Mouse (Mus musculus): ENCODE results near the gene Cd4. TPM values are rescaled to one million over a fixed set of nuclear protein-coding genes. Genes with fewer than 3 reads are reported as not detected.

Gene Cd4
- total RNA-seq, 1 experiment from 2014 or later = 0.21 TPM

DNA sequence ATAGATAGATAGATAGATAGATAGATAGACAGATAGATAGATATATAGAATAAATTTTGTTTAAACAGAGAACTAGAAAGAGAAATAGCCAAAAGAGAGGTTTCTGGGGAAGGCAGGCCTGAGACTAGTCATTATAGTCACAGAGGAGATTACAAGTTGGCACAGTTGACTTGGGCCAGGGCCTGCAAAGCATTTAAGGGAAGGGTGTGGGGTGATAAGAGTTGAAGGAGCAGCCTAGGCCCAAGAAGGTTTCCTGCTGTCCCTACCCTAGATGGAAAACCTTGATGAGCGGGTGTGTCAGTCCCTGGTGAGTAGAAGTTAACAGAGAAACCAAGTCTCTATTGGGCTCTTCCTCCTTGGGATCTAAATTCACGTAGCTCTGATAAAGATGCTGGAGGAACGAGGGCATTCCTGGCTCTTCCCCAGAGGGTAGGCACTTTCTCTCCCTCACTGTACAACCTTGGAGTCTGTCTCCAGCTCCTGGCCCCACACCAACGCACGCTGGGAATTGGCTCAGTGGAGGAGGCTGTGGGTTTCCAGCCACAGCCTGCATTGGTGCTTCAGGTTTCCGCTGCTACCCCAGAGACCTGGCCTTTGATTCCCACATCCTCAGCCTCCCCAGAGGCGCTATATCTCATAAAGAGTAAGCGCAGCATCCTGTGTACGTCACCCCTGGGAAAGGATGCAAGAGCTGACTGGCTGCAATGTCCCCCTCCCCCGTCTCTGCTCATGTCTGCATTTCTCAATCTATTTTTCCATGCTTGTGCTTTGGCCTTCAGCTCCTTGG is 3.1 kb downstream of the Cd4 start:
- no peak for DNase-seq

DNA sequence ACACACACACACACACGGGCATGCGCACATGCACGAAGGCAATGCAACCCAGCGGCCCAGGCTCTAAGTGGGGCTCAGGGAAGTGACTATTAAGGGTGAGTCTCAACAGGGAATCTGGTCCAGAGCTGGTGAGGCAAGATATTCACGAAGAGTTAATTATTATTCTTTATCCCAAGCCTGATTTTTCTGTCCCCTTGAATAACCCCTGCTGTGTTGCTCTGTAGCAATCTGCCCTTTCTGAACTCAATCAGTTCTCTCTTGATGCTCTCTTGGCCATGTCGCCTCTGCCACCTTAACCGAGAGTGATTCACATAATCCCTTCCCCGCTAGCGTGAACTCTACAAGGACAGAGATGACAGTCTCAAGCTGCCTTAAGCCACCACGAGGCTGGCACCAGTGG is 4.7 kb downstream of the Cd4 start:
- no peak for DNase-seq

DNA sequence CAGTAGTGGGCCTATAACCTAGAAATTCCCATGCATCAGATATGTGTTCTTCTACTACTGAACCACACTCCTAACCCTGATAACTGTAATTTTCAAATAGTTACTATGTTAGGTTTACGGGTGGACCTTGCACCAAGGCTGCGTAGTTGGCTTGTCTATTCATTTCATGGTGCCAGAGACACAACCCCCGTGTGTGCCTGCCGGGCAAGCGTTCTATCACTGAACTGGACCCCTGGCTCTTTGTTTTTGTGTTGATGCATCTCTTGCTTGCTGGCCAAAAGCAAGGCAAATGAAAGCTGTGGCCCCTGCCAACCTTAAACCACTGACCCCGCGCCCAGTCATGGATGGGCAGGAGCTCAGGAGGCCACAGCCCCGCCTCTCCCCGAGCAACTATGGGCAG is 6.2 kb downstream of the Cd4 start:
- DNase-seq = no peak

DNA sequence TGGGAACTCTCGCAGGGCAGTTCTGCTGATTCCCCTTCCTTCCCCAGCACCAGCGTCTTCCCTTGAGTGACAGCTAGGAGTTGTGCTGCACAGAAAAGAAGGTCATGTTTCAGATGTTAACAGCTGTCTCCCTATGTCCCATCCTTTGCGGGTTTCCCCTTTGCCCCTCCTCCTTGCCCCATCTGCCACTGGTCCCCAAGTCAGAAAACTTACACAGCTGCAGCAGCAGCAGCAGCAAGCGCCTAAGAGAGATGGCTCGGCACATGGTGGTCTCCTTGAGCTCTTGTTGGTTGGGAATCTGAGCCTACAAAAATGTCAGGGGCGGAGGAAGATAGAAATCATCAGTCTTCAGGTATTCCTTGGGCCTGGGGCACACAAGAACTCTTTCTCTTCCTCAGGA is 8.6 kb downstream of the Cd4 start:
- no peak for DNase-seq

DNA sequence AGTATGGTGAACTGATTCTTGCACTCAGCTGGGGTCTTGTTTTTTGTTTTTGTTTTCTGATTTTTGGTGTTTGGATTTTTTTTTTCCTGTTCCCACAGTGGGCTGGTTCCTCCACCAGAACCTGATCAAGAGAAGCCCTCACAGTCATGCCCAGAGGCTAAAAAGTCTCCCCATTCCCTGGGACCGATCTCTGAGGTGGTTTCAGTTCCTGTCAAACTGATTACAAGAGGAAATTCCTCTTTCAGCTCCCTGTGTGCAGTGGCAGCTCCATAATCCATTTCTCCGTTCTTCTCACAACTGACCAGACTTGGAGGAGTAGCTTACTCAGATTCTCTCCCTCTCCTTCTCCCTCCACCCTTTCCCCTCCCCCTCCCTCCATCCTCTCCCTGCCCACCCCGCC is 13.7 kb downstream of the Cd4 start:
- no peak for DNase-seq

DNA sequence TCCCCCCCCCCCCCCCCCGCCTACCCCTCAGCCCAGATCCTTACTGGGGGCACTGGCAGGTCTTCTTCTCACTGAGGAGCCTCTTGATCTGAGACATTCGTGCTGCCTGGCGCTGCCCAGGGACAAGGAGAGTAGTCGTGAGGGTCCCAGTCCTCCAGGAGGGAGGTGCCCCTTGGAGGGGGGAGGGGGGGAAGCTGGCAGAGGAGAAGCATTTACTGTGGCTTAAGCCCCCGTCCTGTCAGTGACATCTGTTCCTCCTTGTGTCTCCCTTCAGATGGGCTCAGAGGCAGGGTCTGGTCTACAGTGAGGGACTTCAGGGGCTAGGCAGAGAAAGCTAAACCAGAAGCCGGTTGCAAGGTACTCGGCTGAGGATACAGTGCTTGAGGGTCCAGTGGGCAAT is 21.5 kb downstream of the Cd4 start:
- DNase-seq = no peak

DNA sequence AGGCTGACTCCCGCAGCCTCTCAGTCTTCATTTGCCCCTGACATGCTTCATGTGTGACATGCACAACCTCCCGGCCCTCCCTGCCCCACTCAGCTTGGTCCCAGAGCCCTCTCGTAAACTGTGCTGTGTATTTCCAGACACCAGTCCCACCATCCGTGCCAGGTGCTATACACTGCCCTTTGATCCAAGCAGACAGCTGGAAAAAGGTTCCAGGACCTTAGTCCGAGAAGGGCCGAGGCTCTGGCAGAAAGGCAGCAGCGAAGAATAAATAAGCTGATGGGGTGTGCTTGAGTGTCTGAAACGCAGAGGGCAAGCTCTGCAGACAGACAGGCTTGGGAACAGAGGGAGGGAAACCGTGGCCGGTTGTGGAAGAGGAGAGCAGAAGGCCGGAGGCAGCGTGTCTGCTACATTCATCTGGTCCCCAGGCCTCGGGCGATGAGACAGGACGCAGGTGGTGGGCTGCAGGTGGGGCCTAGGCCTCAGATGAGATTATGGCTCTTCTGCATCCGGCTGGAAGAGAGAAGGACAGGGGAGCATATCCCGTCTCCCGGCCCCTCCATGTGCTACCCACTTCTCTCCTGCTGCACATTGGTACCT is 22.2 kb downstream of the Cd4 start:
- DNase-seq = no peak

DNA sequence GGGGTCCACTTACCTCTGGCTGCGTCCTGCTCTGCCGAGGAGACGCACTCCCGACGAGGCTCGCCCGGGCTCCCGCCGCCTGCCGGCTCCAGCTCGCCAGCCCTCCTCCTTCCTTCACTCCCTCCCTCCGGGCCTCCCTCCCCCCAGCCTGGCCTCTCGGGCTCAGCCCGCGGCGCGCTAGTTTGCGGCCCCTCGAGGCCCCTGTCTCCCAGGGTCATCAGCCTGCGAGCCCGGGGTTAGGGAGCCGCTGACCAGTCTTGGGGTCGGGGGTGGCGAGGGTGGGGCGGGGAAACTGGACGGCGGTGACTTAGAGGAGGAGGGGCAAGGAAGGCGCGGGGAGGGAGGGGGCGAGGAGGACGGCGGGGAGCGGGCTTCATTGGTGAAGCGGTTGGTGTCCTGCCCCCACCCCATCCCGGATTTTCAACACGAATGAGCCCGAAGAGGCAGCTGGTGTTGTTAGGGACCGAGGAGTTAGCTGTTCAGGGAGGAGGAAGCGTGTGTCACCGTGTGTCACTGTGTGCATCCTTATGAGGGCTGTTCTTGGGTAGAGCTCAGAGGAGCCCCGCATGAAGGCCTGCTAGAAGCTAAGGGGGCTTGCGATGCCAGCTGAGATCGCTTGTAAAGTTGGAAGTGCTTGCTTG is 24.2 kb downstream of the Cd4 start, which contains the start of gene Gpr162:
Gpr162 (minus strand) TSS at position 326 of the 641 bp plus-strand sequence.
- DNase-seq = peak; percentile 64

DNA sequence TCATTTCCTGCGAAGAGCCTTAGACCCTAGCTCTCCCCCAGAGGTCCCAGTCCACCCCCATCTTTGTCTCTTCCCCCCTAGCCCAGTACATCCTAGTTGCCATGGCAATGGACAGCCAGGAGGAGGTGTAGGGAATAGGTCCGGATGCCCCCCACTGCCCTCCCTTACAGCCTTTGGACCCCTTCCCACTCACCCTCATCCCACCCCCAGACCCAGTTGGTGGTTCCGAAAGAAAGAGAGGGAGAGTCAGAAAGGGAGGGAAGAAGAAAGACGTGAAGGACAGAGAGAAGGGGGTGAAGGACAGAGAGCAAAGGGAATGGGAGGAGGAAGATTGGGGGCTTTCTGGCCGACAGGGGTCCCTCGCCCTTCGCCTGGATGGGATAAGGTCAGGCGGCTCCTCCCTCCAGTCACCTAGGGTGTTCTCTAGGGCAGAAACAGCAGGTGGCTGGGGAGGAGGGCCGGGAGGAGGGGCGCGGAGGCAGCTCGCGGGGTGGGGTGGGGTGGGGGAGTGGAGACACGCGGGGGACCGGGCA is 24.8 kb downstream of the Cd4 start:
- no peak for DNase-seq

DNA sequence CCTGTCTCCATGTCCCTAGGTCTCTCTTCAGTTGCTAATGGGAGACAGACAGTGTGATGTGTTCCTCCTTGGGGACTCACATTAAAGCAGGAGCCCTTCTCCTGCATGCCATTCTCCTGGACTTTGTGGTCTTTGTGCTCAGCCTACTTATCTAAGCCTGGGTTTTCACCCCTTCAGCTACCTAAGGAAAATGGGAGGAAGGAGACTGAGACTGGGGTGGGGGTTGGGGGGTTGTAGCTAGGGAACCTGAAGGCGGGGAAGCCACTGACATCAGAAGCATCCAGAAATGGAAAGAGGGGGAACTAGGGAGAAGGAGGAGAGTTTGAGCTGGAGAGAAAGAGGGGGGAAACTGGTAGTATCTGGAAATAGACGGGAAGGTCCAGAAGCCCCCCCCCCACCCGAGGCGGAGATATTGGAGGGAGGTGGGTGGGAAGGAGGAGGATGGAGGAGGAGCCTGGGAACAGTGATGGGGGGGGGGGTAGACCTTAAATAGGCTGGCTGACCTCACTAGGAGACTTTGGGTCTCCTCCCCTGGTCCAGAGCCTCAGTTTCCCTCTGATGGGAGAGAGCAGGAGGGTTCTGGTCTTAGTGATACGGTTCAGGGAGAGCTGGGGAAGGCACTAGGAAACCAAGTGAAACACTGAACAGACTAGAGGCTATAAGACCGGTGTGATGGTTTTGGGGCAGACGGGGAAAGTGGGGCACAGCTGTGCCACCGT is 25.5 kb downstream of the Cd4 start:
- no peak for DNase-seq

DNA sequence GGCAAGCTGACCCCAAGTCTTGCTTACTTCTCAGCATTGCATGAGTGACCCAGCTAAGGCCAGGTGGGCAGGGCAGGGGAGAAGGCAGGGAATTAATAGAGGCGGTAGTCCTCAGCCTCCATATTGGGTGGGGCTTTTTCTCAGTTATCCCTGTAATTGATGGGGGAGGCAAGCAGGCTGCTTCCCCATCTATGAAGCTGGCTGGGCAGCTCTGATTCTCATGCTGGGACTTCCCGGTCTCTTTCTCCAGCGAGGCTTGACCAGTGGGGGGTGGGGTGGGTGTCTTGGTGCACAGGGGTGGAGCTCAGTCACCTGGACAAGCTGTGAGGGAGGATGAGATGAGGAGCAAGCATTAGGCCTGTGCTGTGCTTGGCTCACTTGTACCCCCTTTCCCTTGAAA is 26.2 kb downstream of the Cd4 start:
- no peak for DNase-seq

DNA sequence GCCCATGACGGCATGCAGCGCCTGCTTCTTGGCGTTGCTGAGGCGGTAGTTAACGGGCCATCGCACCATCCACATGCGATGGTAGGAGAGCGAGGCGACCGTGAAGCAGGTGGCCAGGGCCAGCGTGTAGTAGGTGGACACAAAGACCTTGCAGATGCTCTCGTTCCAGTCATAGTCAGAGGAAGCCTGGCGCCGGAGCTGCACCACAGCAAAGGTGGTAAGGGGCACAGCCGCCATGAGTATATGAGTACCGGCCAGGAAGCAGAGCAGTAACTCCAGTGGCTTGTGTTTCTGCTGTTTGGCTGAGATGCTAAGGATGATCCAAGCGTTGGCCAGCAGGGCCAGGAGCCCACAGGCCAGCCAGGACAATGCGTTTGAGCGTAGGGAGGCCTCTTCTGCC is 26.8 kb downstream of the Cd4 start:
- no peak for DNase-seq

DNA sequence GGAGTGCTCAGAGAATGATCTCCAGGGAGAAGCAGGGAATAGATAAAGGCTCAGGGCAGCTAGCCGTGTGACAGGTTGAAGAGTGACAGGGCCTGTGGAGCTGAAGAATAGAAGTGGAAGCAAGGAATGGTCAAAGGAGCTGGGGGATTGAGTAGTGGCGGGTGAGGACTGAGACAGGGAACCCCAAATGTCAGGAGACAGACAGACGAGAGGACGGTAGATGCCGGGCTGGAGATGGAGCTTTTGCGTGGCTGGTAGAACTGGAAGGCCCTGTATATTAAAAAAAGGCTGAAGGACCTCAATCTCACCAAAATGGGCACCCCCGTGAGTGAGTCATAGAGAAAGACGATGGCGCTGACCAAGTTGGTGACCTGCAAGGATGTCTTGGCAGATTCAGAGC is 27.5 kb downstream of the Cd4 start:
- no peak for DNase-seq

DNA sequence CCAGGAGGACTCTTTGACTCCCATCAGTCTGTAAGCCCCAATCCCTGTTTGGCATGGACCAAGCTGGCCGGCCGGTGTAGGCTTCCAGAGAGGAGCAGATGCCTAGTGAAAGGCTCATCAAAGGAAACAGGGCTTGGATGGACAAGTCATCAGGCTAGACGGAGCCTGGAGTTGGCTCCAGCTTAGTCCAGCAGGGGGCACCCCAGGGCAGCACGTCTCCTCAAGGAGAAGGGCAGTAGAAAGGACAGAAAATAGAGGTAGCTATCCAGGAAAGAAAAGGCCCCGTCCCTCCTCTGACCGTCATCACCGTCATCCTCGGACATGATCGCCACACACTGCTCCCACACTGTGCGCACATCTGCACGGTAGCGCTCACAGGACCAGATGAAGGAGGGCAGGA is 28.3 kb downstream of the Cd4 start:
- DNase-seq = peak; percentile 90

DNA sequence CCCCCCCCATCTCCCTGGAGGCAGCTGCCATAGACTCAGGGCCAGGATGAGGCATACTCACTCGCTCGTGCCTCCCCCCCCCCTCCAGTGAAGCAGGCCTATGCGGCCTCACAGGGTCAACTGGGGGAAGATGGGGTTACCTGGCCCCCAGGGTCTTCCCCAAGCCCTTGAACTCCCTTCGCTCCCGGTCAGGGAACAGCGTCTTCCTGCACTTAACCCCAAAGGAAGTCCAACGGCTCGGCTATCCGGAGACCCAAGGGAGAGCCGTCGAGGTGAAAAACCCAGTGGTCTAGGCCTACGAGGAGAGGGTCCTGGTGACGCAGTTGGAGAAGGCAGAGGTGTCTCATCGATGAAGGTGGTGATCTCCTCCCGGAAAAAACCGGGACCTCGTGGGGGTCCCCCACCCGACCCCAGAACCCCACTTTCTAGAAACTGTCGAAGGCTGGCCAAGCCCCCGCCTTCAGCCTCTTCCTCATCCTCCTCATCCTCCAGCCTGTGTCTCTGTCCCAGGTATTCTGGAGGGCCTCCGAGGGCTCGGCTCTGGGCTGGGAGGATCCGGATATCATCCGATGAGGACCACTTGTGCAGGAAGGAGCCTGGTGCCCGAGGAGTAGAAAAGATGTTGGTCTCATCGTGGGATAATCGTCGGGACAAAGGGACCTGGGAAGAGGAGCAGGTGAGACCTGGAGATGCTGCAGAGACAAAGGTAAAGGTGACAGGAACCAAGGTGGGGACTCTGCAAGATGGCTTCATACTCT is 29.3 kb downstream of the Cd4 start:
- DNase-seq = no peak

DNA sequence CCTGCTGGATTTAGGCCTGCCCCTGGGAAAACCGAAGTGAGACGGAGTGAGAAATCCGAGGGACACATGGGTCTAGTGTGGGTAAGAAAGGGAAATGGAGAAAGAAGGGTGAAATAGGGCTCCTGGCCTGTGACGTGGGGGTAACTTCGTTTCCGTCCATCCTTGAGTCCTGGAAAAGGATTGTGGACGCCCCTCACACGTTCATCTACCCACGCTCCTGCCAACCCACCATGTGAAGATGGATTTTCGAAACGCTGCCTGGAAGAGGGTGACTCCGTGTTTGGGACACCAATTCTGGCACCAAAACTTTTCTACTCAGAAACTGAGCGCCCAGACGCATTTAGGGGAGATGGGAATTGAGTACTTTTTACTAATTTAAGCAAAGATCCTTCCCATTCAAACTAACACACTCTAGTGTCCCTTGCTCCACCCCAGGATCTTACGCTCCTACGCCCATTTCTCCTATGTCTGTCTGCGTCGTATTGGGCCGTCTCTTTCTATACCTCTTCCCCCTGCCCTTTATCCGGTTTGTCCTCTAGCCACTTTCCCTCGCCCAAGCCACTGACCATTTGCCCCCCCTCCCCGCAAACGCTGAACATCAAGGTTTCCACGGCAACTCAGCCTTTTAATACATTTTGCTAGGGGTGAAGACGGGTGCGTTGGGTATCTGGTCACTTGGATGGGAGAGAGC is 30.0 kb downstream of the Cd4 start:
- DNase-seq = no peak

DNA sequence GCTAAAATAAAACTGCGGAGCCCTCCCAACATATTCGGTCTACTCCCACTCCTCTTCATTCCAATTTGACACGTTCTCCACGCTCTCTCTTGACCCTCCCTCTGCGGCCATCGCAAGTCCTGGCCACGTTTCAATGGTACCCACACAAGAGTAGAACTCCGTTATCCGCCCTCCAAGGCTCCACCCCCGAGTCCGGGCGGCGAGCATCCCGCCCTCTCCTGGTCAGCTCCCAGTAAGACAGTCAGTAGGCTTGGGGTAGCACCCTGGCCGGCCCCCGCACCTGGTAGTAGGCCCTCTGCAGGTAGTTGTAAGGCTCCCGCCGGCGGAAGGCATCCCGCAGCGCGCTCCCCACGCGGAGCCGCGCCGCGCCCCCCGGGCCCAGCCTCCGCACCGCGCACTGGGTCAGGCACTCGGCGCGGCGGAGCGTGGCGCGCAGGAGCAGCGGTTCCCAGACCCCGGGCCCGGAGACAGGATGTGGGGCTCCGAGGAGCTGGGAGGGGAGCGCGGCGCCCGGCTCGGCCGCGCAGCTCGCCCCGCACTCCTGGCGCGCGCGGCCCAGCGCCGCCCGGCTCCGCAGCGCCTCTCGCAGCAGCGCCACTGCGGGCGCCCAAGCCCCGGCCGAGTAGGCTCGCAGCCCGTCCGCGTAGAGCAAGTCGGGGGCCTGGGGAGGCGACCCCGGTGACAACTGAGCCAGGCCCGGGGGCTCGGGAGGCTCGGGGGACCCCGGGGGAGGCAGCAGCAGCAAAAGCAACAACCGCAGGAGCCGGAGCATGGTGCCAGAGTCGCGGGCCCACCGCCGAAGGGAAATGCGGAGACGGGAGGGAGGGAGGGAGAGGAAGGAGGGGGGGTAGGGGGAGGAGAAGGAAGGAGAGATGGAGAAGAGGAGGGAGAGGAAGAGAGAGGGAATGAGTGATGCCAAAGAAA is 30.8 kb downstream of the Cd4 start, which contains the start of gene P3h3:
P3h3 (minus strand) TSS at position 837 of the 924 bp plus-strand sequence.
- peak; percentile 82 for DNase-seq

DNA sequence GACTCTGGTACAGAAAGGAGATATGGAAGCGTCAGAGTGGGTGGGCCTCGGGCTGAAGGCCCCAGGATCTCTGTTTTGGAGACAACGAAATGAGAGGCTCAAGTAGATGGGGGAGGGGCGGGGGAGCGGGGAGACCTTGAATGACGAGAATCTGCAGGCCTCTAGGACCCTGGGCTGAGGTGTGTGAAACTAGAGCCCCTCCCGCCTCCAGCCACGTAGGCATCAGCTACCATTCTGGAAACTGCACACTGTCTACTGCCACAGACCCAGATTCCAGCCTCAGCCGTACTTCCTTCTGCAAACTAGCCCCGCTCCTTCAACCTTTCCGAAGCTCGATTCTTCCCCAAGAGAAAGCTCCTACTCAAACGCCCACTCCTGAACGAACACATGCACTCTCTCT is 31.7 kb downstream of the Cd4 start:
- no peak for DNase-seq

DNA sequence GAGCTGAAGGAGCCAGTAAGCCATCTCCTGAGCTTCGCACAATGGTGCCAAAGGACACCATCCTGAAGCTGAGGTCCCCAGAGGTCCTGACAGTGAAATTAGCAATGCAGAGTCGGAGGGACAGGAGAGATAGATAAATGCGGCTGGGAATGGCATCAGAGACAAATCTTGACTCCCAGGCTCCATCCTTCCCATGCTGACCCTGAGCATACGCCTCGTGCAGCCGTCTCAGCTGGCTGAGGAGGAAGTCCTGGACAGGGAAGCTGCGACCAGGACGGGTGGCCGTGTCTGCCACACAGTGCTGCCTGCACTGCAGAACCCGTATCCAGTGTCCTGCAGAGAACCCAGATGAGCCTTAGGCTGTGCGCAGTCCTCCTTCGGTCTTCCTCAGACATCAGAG is 33.4 kb downstream of the Cd4 start:
- no peak for DNase-seq

DNA sequence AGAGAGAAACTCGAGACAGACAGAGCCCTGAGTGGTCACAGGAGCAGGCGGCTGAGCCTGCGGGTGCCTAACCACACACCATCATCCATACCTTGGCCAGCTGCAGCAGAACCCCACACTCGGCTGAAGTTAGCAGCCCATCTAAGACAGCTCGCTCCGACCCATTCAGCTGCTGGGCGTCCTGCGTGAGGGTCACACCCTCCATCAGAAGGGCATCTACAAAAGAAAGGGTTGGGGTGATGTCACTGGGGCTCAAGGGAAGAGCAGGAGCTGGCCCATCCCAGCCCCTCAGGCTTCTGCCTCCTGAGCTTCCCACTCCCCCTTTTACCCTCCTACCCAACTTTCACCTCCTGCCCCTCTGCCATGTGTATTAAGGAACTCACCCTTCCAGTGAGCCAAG is 37.5 kb downstream of the Cd4 start:
- DNase-seq = no peak
